Mouse (Mus musculus) C2C12 (cell line): ENCODE data around the gene Rptor.

Source experiments
- CTCF ChIP-seq: IDR thresholded peaks from one replicate; pipeline ENCODE4 v1.5.1; 2011; ENCODE audit not compliant: control insufficient read depth, insufficient read depth, insufficient read length
- MAX ChIP-seq: IDR thresholded peaks from one replicate; pipeline ENCODE4 v1.6.1; 2011; ENCODE audit warnings: mild to moderate bottlenecking, control low read depth
- USF1 ChIP-seq: IDR thresholded peaks from one replicate; pipeline ENCODE4 v1.6.1; 2011; ENCODE audit warnings: low read depth, mild to moderate bottlenecking, control low read depth, moderate library complexity

GRCm38 (mm10) chr11:119914381-119914780 is 311.7 kb downstream of the Rptor start:
- TF ChIP-seq MAX (no peak), CTCF (no peak), USF1 (no peak)
